Mouse (Mus musculus) brain, embryonic 18.5 days (tissue): Measurements from ENCODE around the gene Bcl2a1d.
"Not testable (repeated sequence)": the region's sequence is repeated elsewhere in the genome, so short reads cannot be mapped to it uniquely, and the experiment has no call there.

Source experiments
- DNase-seq: peaks from one replicate; pipeline ENCODE4 v3.0.0-alpha.2; 2012; ENCODE audit warnings: low read depth, low spot score

Gene Bcl2a1d

DNA sequence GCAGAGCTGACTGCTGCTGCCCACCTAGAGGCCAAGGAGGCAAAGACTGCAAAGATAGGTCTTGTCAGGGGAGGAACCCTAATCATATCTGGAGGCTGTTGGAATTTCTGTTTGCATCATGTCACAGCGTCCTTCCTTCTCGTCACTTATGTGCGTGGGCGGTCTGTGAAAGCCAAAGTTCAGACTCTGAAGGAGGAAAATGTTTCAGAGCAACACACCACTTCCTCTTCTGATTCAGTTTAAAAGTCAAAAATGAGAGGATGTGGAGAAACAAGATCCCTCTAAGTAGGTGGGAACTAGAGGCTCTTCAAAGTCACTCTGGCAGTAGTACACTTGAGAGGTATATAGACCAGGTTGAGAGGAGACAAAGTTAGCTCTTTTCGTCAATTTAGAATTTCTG lies at the start of gene Bcl2a1d:
Bcl2a1d (minus strand) TSS at position 187 of the 400 bp plus-strand sequence.
- not testable (repeated sequence) for DNase-seq

DNA sequence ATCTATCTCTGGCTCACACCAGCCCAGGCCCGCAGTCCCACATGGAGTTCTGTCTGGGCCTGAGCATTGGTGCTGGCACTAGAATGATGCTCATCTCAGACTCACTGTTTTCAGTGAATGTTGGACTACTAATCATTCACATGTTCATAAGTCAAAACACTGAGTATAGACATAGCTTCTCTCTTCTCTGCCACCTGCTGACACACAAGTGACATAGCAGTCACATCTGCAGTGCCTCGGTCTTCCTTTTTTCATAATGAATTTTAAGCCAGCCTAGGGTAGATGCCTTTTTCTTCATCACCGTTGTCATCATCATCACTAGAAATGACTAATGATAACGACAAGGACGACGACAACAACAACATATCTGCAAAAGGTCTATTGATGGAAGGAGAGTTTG lies 38.5 kb upstream of the Bcl2a1d start:
- not testable (repeated sequence) for DNase-seq

DNA sequence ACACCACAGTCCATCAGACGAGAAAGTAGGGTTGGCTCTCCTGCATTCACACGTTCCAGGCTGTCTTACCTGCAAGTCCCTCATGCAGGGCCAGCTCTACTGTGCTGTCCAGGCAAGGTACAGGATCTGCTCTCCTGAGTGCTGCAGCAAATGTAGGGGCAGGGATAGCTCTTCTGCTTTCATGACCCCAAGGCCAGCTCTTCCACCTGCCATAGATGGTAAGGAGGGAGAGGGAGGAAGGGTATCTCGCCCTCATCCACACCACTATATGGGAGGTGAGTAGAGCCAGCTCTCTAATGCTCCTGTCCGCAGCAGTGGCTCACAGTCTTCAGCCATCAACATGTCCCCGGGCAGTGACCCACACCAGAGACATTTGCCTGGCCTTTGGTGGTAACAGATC lies 37.8 kb upstream of the Bcl2a1d start:
- not testable (repeated sequence) for DNase-seq

DNA sequence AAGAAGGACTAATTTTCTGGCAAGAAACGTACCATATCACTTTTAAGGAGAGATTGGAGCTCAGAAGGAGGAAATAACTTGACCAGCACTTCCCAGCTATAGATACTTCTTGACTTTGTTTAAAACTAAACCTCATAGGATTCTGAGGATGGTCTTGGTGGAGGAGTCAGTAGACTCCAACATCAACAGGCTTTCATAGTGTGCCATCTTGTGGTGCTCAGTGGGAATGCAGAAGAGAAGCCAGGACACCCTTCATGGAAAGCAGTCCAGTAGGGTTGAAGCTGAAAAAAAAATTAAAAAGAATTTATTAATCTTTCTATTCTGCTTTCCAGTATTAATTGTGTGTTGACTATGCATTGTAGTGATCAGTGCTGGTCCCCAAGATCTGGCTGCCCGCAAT lies 15.0 kb upstream of the Bcl2a1d start:
- not testable (repeated sequence) for DNase-seq

DNA sequence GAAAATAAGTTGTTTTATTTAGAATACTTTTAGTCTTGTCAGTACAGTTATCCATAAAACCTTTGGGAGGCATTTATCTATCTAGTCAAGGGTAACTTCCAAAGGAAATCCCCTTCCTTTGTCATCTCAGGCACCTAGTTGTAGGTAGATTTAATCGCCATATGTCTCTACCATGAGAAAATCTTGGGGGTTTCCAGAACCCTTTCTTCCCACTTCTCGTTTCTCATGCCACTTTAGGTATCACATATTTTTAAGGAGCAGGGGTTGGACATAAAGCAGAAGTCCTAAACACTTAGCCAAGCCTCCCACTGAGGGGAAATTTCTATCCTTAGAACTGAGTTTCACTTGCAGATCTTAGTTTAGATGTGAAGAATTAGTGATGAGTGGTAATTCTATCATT lies 14.3 kb upstream of the Bcl2a1d start:
- DNase-seq, result not testable (repeated sequence)

DNA sequence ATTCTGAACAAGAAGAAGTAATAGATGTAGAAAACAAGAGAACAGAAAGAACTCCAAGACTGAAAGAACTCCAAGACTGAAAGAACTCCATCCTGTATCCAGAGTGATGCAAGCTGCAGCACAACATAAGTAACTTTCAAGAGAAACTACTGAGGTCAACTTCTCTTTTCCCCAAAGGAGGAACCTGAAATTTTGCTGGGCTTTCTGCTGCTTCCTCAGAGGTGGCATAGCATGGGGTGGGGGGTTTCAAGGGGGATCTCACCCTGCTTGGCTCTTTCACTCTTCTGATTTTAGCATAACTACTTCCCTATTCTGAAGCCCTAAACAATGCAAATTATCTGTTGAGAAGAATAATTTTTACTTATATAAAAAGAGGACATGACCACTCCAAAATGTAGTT lies 3.6 kb upstream of the Bcl2a1d start:
- not testable (repeated sequence) for DNase-seq

DNA sequence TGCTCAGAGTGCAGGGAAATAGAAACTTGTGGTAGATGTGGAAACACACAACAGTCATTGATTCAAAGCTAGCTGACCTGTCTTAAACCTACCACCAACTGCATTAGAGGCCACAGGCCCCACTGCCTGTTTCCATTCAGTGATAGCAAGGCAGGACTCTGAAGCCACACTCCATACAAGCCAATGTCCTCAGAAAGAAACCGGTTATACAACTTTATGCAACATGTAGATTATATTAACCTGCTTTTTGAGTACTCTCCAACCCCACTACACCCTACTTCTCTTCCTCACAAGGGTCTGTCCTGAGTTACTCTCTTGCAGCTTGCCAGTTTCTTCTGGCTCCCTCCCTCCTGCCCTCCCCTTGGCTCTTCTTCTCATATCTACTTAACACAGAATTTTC lies 1.5 kb upstream of the Bcl2a1d start:
- DNase-seq, result not testable (repeated sequence)

DNA sequence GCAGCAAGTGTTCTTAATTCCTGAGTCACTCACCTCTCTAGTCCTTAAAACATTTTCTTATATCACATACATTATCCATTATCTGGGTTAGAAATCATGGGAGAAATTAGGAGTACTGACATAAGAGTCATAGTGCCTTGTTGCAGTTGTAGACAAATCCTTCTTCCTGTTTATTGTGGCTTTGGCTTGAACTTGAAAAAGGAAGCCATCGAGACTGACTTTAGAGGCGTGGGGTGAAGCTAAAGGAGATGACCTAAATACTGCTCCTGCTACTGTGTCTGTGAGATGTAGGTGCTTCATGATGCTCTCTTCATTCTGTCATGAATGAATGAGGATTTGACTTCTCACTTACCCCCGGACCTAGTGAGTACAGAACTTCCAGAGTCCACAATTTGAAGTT lies 620 bp upstream of the Bcl2a1d start:
- DNase-seq, result not testable (repeated sequence)

DNA sequence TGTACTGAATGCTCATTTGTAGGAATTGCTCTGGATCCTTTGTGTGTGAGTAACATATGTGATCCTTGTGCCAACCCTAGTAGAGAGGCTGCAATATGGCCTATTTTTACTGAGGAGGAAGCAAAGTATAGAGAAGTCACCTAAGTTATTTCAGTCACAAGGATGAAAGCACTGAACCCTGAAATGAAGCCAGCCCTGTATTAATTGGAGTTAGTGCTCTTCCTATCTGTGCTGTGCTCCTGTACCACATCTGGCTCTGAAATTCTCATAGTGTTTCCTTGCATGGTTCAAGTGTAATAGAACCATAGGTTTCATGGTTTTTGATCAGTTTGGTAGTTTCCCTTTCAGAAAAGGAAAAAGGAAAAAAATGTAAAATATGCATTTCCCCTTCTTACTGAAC lies 3.4 kb downstream of the Bcl2a1d start:
- not testable (repeated sequence) for DNase-seq

DNA sequence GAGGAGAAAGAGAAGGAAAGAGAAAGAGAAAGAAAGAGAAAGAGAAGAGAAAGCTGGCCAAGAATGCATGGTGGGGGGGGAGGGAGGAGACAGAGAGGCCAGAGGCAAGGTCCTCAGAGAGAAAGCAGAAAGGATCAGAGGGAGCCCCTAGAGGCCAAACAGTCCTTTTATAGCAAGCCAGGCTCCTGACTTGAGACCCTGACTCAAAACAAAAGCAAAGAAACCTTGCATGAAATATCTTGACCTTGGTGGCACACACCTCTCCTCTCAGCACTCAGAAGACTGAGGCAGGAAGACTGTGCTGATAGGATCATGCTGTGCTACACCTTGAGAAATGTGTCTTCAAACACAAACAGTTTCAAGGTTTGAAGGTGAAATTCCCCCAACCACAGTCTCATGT lies 10.1 kb downstream of the Bcl2a1d start:
- DNase-seq, result not testable (repeated sequence)

DNA sequence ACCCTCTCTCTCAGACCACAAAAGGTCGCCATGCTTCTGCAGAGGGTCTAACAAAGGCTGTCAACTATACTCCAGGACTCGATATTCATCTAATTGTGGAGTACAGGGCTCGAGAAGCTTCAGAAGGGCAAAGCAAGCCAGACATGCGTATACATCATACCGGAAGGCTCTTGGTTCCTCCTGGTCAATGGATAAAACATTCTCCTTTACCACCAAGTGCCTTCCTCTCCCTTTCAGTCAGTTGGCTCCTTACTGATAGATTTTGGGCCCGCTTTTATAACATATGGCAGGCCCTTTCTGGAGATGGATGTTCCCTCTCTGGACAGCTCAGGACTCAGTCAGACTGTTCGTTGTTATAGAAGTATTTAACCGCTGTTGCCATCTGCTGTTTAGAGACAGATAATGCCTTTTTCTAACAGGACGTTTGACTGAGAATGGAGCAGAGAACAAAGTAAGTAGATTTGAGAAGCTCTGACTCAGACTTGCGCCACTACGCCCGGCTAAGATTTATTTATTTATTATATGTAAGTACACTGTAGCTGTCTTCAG lies 11.7 kb downstream of the Bcl2a1d start, which contains the start of gene Mthfsl:
Mthfsl (minus strand) TSS at position 308 of the 549 bp plus-strand sequence.
- DNase-seq, result not testable (repeated sequence)

DNA sequence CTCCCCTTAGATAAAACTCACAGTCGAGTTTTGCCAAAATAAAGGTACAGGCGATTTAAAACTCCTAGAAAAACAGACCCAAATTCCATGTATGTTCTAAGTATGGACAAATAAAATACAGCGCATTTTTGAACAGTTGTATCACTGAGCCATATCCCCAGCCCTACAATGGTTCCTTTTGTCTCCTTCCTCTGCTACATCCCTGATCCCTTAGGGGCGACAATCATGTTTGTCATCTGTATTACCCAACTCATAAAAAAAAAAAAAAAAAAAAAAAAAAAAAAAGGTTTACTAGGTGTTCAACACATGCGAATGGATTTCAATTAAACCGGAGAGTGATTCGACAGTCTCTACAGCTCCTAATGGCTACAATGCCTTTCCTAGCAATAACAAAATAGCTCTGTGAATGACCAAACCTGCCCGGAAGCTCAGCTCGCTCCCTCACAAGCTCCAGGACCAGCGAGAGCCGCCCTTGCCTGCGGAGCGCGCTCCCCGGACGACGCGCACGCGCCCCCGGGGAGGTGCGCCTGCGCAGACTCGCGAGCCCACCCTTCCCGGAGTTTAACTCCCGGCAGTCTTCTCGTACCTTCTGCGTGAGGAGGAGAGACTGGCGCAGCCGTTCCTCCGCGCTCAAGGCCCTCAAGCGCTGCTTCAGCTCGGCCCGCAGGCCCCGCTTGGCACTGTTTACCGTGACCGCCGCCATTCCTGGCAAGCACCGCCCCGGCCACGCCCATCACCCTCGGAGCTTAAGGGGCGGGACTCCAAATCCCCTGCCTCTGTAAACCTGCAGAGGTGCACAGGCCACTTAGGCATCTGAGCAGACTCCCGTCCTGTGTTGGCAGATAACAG lies 12.4 kb downstream of the Bcl2a1d start:
- not testable (repeated sequence) for DNase-seq

DNA sequence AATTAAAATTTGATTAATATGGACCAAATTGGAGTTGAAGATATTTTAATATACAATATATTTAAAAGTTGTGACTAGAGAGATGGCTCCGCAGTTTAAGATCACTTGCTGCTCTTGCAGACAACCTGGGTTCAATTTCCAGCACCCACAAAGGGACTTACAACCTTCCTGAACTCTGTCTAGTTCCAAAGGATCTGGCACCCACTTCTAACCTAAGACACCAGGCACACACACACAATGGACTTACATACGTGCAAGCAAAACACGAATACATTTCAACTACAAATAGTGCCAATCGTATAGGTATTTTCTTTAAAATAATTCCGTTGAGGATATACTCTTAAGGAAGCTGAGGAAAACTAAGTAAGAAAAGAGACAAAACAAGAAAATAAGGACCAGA lies 13.1 kb downstream of the Bcl2a1d start:
- DNase-seq, result not testable (repeated sequence)

DNA sequence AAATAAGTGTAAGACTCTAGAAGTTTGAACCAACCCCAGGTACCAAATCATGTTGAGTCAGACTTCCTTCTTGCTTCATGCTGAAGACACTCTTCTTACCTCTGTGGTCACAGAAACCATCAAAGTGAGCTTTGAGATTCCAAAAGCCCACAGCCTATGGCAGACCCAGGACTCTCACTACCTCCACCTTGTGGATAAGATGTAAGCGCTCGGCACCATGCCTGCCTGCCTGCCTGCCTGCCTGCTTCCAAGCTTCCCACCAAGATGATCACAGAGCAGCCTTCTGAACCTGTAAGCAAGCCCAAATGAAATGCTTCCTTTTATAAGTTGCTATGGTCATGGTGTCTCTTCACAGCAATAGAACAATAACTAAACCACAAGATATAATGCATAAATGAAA lies 13.6 kb downstream of the Bcl2a1d start:
- not testable (repeated sequence) for DNase-seq

DNA sequence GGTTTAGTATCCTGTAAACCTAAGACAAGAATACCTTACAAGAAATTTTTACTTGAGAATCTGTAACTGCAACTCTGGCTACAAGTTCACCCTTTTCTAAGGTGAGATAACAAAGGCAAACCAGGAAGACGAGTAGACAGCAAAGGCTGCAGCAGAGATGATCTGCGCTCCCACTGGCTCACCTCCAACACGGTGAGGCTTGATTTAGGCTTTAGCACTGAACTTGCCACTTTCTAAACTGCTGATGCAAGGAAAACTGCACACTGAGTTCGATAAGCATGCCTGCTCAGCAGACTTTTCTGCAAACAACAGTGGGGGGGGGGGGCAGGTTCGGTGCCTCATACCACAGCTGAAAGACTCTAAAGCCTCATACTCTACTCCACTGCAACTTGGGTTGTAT lies 17.2 kb downstream of the Bcl2a1d start:
- DNase-seq, result not testable (repeated sequence)

DNA sequence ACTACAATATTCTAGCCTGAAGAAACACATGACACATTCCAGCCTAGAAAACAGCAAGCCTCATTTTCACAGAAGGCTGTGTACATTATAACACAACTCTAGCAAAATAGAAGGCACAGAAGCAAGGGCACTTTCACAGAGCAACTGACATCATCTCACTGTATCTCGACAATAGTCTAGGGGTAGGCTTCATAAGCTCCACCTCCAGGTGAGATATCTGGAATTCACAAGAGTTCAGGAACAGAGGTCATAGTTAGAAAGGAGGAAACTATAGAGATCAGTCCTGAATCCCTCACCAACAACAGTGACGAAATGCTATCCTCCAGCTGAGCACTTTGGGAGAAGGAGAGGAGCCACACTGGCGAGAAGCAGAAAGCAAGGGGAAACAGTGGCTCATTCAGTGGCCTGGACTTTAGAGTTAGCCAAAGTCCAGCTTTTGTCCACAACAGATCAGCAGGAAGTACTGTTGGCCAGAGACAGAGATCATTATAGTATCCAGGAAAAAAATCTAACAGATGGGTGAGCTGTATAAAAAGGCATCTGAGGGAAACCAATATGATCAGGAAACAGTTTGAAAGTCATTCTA lies 19.5 kb downstream of the Bcl2a1d start:
- not testable (repeated sequence) for DNase-seq

DNA sequence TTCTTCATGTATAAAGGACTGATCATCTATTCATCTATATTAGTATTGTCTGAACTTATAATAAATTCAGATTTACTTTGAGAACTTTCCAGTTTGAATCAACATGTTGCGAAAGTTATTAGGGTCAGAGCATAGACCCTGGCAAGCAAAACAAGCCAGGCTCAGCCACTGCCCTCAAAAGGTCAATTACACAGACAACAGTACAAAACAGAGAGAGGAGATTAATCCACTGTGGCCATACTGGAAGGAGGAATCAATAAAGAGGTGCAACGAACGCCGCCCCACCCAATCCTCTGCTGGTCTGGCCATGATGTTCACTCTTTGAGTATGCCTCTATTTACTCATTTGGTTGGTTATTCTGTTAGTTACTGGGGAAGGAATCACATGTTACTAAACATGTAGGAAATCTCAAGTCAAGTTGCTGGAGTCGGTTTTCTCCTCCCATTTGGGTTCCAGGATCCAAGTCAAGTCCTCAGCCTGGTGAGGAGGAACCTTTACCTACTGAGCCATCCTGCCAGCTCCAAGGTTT lies 20.7 kb downstream of the Bcl2a1d start:
- DNase-seq, result not testable (repeated sequence)

DNA sequence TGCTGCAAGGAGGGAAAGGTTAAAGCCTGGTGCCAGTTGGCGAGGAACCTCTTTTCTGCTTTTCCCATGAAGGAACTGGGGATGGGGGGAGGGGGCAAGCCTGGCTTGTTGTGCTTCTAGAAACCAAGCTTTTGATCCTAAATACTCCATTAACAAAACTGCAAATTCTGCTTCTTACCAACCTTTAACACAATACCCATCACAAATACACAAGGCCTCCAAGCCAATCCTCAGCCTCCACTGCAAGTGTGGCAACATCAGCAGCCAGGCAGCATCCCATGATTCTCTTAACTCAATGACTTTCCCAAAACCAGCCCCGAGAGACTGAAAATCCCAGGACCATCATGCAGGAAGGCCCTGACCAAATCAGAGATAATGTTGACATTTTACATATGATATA lies 21.3 kb downstream of the Bcl2a1d start:
- DNase-seq, result not testable (repeated sequence)

DNA sequence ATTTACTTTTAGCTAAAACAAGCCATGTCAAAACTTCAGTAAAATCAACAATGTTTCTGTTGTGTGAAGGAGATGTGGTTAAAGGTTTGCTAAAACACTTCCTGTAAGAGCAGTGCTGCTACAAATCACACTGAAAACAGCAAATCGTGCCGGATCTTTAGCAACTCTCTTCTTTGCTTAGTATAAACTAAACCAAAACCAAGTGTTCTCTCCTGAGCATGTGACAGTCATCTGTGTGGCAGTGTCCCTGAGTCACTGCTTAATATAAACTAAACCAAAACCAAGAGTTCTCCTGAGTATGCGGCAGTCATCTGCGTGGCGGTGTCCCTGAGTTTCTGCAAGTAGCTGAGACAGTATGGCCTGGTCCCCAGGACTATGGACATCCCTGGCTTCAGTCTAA lies 21.9 kb downstream of the Bcl2a1d start:
- not testable (repeated sequence) for DNase-seq

DNA sequence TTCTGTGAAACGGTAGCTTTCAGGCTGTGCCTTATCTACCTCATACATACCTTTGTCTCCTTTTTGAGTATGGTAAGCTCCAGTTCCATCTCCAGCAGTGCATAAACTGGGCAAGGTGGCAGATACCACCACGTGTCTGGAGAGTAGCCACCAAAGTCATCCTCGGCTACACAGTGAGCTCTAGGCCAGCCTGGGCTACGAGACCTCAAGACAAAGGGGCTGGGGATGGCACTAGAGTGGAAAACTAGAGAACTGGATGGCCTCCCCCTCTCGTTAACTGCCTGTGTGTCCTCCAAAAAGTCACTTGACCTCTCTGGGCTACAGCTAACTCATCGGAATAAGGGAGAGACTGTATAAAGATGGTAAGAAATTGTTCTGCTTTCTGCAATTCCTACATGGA lies 22.4 kb downstream of the Bcl2a1d start:
- no peak for DNase-seq

DNA sequence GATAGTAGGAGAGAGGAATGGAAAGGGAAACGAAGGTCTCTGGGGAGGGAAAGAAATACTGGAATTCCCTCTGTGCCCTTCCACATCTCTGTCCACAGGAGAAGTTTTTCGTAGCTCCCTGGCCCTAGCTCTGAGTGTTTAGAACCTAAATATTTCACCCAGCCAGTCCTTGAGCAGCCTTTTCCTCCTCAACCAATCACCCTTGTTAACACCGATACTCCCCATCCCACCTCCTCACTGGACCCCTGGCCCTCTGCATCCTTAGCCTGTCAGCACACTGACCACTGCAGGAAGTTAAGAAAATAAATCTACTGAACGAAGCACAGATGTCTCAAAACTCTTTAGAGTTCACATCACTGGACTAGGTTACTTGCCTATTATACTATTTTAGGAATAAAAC lies 25.0 kb downstream of the Bcl2a1d start:
- DNase-seq, result no peak

DNA sequence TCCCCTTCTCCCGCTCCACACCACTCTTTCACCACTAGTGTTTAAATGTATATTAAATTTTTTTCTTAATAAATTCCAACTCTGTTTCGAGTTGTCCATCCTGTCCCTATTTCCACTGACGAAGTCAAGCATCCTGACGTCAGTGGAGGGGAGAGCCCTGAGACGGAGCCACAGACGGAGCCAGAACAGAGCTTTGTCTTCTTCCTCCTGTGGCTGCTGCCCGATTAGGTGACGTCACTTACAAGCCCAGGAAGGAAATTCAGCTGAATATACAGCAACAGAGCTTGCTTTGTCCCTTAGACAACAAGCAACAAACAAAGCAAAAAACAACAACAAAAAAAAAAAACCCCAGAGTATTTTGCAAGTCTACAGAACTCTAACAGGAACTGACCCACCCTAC lies 26.6 kb downstream of the Bcl2a1d start:
- DNase-seq, result not testable (repeated sequence)
